Mouse (Mus musculus): ENCODE measurements around the gene Hint3.

GRCm38 (mm10) chr10:30678051-30678450 lies 48.6 kb upstream of the Hint3 start:
- TF ChIP-seq EP300 (IDR thresholded peaks at IDR 0.05) (no peak), CTCF (IDR thresholded peaks at IDR 0.05) (no peak)
